ENCODE assay signal across 27 mouse cellular contexts in the genomic region with DNA sequence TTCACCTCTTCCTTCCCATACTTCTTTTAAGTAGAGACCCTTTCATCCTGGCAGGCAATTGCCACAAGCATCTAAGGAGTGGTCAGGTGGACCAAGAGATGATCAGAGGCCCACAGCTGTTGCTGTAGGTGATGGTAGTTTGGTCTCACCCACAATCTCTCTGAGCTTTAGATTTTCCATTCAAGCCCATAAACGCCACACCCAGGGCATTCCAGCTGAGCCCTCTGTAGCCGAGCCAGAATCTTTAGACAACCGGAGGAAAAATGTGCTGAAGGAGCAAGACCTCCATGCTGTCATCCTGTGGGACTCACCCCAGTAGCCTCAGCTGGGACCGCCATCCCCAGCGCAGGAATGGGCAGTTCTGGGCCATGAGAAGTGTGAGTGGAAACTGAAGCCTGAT.
"Had no signal": no experiment of that assay in that cellular context is flagged by ENCODE, and none has a peak within 500 bp of the region (broad histone marks: within the 10 kb centered on the region; RNA-seq: fewer than 3 reads in every experiment).

No protein-coding gene starts in this region.

- H3K36me3 ChIP-seq: heart, embryonic 13.5 days; heart, embryonic 15.5 days; hindbrain, embryonic 13.5 days; hindbrain, embryonic 15.5 days; kidney, embryonic 15.5 days; limb, embryonic 10.5 days; limb, embryonic 12.5 days; liver, embryonic 13.5 days; liver, embryonic 15.5 days had no signal

- H3K27ac ChIP-seq: heart, embryonic 13.5 days; heart, embryonic 15.5 days; hindbrain, embryonic 13.5 days; hindbrain, embryonic 15.5 days; hindbrain, postnatal 0 days; kidney, embryonic 15.5 days; kidney, postnatal 0 days; limb, embryonic 10.5 days; limb, embryonic 12.5 days; liver, embryonic 13.5 days; liver, embryonic 15.5 days had no signal

- DNase-seq: gastrocnemius, postnatal 14 days; gastrocnemius, postnatal 36 days; heart, adult 18-20 months; heart, postnatal 14 days; heart, postnatal 36 days; kidney, adult 18-20 months; kidney, adult 8-10 months; kidney, postnatal 14 days; kidney, postnatal 36 days; layer of hippocampus, adult 9-11 months; layer of hippocampus, postnatal 36 days; liver; liver, embryonic 13.5 days; liver, postnatal 0 days had no signal

- ATAC-seq: hindbrain, postnatal 0 days; intestine, embryonic 16.5 days; liver, postnatal 0 days had no signal

- H3K9me3 ChIP-seq: heart, embryonic 15.5 days; hindbrain, embryonic 15.5 days; limb, embryonic 10.5 days; liver, embryonic 13.5 days; liver, embryonic 15.5 days had no signal

- H3K4me2 ChIP-seq: heart, embryonic 11.5 days; heart, embryonic 13.5 days; heart, embryonic 15.5 days; hindbrain, embryonic 13.5 days; hindbrain, embryonic 15.5 days; kidney, embryonic 15.5 days; limb, embryonic 12.5 days; liver, embryonic 11.5 days; liver, embryonic 13.5 days; liver, embryonic 15.5 days had no signal

- H3K27me3 ChIP-seq: heart, embryonic 13.5 days; hindbrain, embryonic 13.5 days; hindbrain, embryonic 15.5 days; kidney, embryonic 15.5 days; liver, embryonic 13.5 days; liver, embryonic 15.5 days had no signal

- H3K4me1 ChIP-seq: kidney, embryonic 15.5 days; liver, embryonic 13.5 days; liver, embryonic 15.5 days had no signal

- H3K4me3 ChIP-seq: heart, embryonic 13.5 days; heart, embryonic 15.5 days; hindbrain, embryonic 13.5 days; hindbrain, embryonic 15.5 days; kidney, embryonic 15.5 days; limb, embryonic 10.5 days; limb, embryonic 12.5 days; liver, embryonic 13.5 days; liver, embryonic 15.5 days had no signal

- H3K9ac ChIP-seq: heart, embryonic 13.5 days; heart, embryonic 15.5 days; hindbrain, embryonic 13.5 days; hindbrain, embryonic 15.5 days; kidney, embryonic 15.5 days; limb, embryonic 12.5 days; liver, embryonic 13.5 days; liver, embryonic 15.5 days; liver, postnatal 0 days had no signal
